Mouse (Mus musculus) heart, postnatal 36 days (tissue): ENCODE data around the gene Reep1. TPM values are rescaled to one million over a fixed set of nuclear protein-coding genes. Genes with fewer than 3 reads are reported as not detected.
"Not testable (repeated sequence)": the region's sequence is repeated elsewhere in the genome, so short reads cannot be mapped to it uniquely, and the experiment has no call there.

Experiments used
- DNase-seq, 2 experiments: peaks; one replicate each; pipeline ENCODE4 v3.0.0; 2021 to 2022
- intact Hi-C: fragments of 180-260 bp; cut with DNase I; formaldehyde crosslinking; loops from one replicate; pipeline ENCODE4 v1.15.1; 2025
- total RNA-seq, 2 experiments: library from RNA; stranded (reverse); gene quantifications; 2 replicates each; pipeline ENCODE4 v1.2.3; 2021

Gene Reep1
- total RNA-seq, 2 experiments from 2014 or later = 14.7 to 17.4 TPM

- DNase-seq = no peak
- intact Hi-C loops = loop anchor here (10.0 kb wide), 1 partner anchor 555 kb away; the partner anchor contains the start of gene Krcc1
These were observed 122.4 kb downstream of the Reep1 start for GRCm38 (mm10) chr6:71829768-71830167.

GRCm38 (mm10) chr6:71830690-71831580 lies 123.6 kb downstream of the Reep1 start, which contains the start of gene Immt:
Gene Immt, plus strand, starts transcription at chr6:71831331.
- intact Hi-C loops = no loop called here
- DNase-seq = peak; percentile 95 to 96

GRCm38 (mm10) chr6:71831581-71831960 lies 124.2 kb downstream of the Reep1 start:
- intact Hi-C loops = no loop called here
- DNase-seq = peak; percentile 89 to 91

- intact Hi-C loops = no loop called here
- DNase-seq = no peak
These were observed 129.4 kb downstream of the Reep1 start for GRCm38 (mm10) chr6:71836811-71837210.

GRCm38 (mm10) chr6:71839815-71840214 lies 132.5 kb downstream of the Reep1 start:
- intact Hi-C loops = no loop called here
- DNase-seq = no peak

- intact Hi-C loops = no loop called here
- DNase-seq = no peak
These were observed 133.4 kb downstream of the Reep1 start for GRCm38 (mm10) chr6:71840597-71841290.

- intact Hi-C loops = not testable (repeated sequence)
These were observed 139.5 kb downstream of the Reep1 start for GRCm38 (mm10) chr6:71846906-71847305.

More at GRCm38 (mm10) chr6:71846906-71847305, 139.5 kb downstream of the Reep1 start:
- not testable (repeated sequence) for DNase-seq

Other genes with a start within 250 kb of the Reep1 start
- gene Rnf103, start 213.7 kb upstream of the Reep1 start, total RNA-seq = 10 to 100 TPM; 26.1 to 27.0 TPM
- 10 to 100 TPM; 49.2 to 54.5 TPM for gene Chmp3, start 163.8 kb upstream of the Reep1 start, total RNA-seq
- gene Kdm3a, start 74.6 kb upstream of the Reep1 start, total RNA-seq = 10 to 100 TPM; 21.1 to 24.4 TPM
- gene Mrpl35, start 119.4 kb downstream of the Reep1 start, total RNA-seq = 10 to 100 TPM; 48.1 to 48.7 TPM
- 100 to 1,000 TPM; 614 to 663 TPM for gene Immt, start 123.8 kb downstream of the Reep1 start, total RNA-seq
- 100 to 1,000 TPM; 118 to 133 TPM for gene Ptcd3, start 201.2 kb downstream of the Reep1 start, total RNA-seq
- 10 to 100 TPM; 44.5 to 51.4 TPM for gene Polr1a, start 201.5 kb downstream of the Reep1 start, total RNA-seq